In the genomic region with DNA sequence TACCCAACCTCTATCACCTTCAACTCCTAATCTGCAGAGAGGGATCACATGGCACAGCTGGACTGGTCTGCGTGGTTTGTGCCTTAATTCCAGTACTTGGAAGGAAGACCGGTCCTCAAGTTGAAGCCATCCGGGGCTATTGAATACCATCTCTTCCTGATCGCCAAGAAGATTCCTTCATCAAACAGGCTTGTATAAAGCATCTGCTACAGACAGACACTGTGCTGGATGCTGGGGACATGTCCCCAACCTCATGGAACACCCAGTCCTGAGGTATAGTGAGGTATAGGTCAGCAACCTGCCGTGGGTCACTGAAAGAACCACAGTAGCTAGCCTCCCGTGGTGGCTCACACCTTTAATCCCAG, we compare ENCODE assay signal across 18 mouse cellular contexts. TPM values are rescaled to one million over a fixed set of nuclear protein-coding genes. Genes with fewer than 3 reads are reported as not detected.
DNase-seq lines count a peak whose midpoint lies in the region; ATAC-seq lines count a peak whose summit lies in the region.
"Had no signal": no experiment of that assay in that cellular context is flagged by ENCODE, and none has a peak within 500 bp of the region (broad histone marks: within the 10 kb centered on the region; RNA-seq: fewer than 3 reads in every experiment).

No protein-coding gene starts in this region.

- peak overlapping the region; percentile 43; the same call in 1 of the 2 replicates for H3K4me2 ChIP-seq in hindbrain, embryonic 12.5 days (replicated peaks)
- H3K4me2 ChIP-seq in hindbrain, embryonic 16.5 days (ENCODE audit: low read length) = no peak overlapping the region
- H3K4me2 ChIP-seq in neural tube, embryonic 12.5 days (replicated peaks) = peak overlapping the region; percentile 50; the same call in 1 of the 2 replicates
- peak overlapping the region; percentile 51 for H3K4me2 ChIP-seq in intestine, embryonic 16.5 days (ENCODE audit: low read depth, low read length)

- no peak for DNase-seq in heart, embryonic 10.5 days (ENCODE audit: low spot score)
- DNase-seq in heart, postnatal 10 days = no peak
- no peak for DNase-seq in neural tube, embryonic 10.5 days (ENCODE audit: extremely low spot score, low spot score)
- DNase-seq: B cell, adult 2 months; cerebellum, adult 8-10 months; liver, postnatal 0 days; thymus, postnatal 25 days had no signal

- peaks cover 8% of the 10 kb centered on the region for H3K4me1 ChIP-seq in heart, embryonic 10.5 days
- peaks cover 7% of the 10 kb centered on the region for H3K4me1 ChIP-seq in hindbrain, embryonic 12.5 days
- peaks cover 2% of the 10 kb centered on the region; the same call in 1 of the 2 replicates for H3K4me1 ChIP-seq in hindbrain, embryonic 16.5 days (ENCODE audit: control insufficient read depth, insufficient read depth, low read depth, low read length)
- H3K4me1 ChIP-seq in neural tube, embryonic 12.5 days = peaks cover 9% of the 10 kb centered on the region; the same call in 1 of the 2 replicates
- no peaks in the 10 kb centered on the region for H3K4me1 ChIP-seq in intestine, embryonic 16.5 days (ENCODE audit: control insufficient read depth, insufficient read depth, low read length)
- H3K4me1 ChIP-seq: megakaryocyte, embryonic 14.5 days had no signal

- WGBS in heart, embryonic 10.5 days = 74% methylated on average over 6 of the region's 6 CpGs
- 71% methylated on average over 6 of the region's 6 CpGs for WGBS in hindbrain, embryonic 12.5 days
- 81% methylated on average over 6 of the region's 6 CpGs for WGBS in hindbrain, embryonic 16.5 days
- 70% methylated on average over 6 of the region's 6 CpGs for WGBS in neural tube, embryonic 12.5 days
- WGBS in intestine, embryonic 16.5 days = 83% methylated on average over 6 of the region's 6 CpGs

- no peaks in the 10 kb centered on the region for H3K9me3 ChIP-seq in heart, embryonic 10.5 days
- peaks cover 4% of the 10 kb centered on the region; the same call in 1 of the 2 replicates for H3K9me3 ChIP-seq in hindbrain, embryonic 12.5 days (replicated peaks)
- H3K9me3 ChIP-seq in hindbrain, embryonic 16.5 days (ENCODE audit: control insufficient read depth, low read length) = no peaks in the 10 kb centered on the region
- no peaks in the 10 kb centered on the region for H3K9me3 ChIP-seq in neural tube, embryonic 12.5 days
- no peaks in the 10 kb centered on the region for H3K9me3 ChIP-seq in intestine, embryonic 16.5 days (ENCODE audit: control insufficient read depth, low read length)
- H3K9me3 ChIP-seq: embryonic facial prominence, embryonic 12.5 days; forebrain, embryonic 15.5 days; midbrain, embryonic 15.5 days had no signal

- no peak overlapping the region for H3K9ac ChIP-seq in hindbrain, embryonic 12.5 days
- H3K9ac ChIP-seq in hindbrain, embryonic 16.5 days (ENCODE audit: low read depth, low read length) = no peak overlapping the region
- H3K9ac ChIP-seq in neural tube, embryonic 12.5 days = no peak overlapping the region
- no peak overlapping the region for H3K9ac ChIP-seq in intestine, embryonic 16.5 days (ENCODE audit: low read depth, low read length)
- H3K9ac ChIP-seq: forebrain, embryonic 15.5 days; hindbrain, embryonic 13.5 days; liver, postnatal 0 days; midbrain, embryonic 15.5 days had no signal

- no peak overlapping the region for H3K4me3 ChIP-seq in heart, embryonic 10.5 days
- no peak overlapping the region for H3K4me3 ChIP-seq in hindbrain, embryonic 12.5 days
- H3K4me3 ChIP-seq in hindbrain, embryonic 16.5 days (ENCODE audit: low read length) = no peak overlapping the region
- H3K4me3 ChIP-seq in neural tube, embryonic 12.5 days = no peak overlapping the region
- H3K4me3 ChIP-seq in intestine, embryonic 16.5 days (ENCODE audit: low read length) = no peak overlapping the region
- H3K4me3 ChIP-seq: embryonic facial prominence, embryonic 12.5 days; forebrain, embryonic 15.5 days; megakaryocyte, embryonic 14.5 days; midbrain, embryonic 15.5 days had no signal

- peak overlapping the region; percentile 69; the same call in 1 of the 2 replicates for H3K27ac ChIP-seq in heart, embryonic 10.5 days
- H3K27ac ChIP-seq in hindbrain, embryonic 12.5 days = no peak overlapping the region
- H3K27ac ChIP-seq in hindbrain, embryonic 16.5 days (ENCODE audit: low read depth, low read length) = no peak overlapping the region
- H3K27ac ChIP-seq in neural tube, embryonic 12.5 days = no peak overlapping the region
- H3K27ac ChIP-seq in intestine, embryonic 16.5 days (ENCODE audit: low read length) = no peak overlapping the region
- H3K27ac ChIP-seq: embryonic facial prominence, embryonic 12.5 days; forebrain, embryonic 15.5 days; hindbrain, embryonic 13.5 days; midbrain, embryonic 15.5 days had no signal

- H3K27me3 ChIP-seq in heart, embryonic 10.5 days (ENCODE audit: insufficient read depth, poor library complexity, severe bottlenecking) = no peaks in the 10 kb centered on the region
- no peaks in the 10 kb centered on the region for H3K27me3 ChIP-seq in hindbrain, embryonic 12.5 days
- no peaks in the 10 kb centered on the region for H3K27me3 ChIP-seq in hindbrain, embryonic 16.5 days (replicated peaks; ENCODE audit: control insufficient read depth, insufficient read depth, low read length)
- H3K27me3 ChIP-seq in neural tube, embryonic 12.5 days (replicated peaks) = no peaks in the 10 kb centered on the region
- H3K27me3 ChIP-seq in intestine, embryonic 16.5 days (replicated peaks; ENCODE audit: control insufficient read depth, insufficient read depth, low read length) = no peaks in the 10 kb centered on the region
- H3K27me3 ChIP-seq: embryonic facial prominence, embryonic 12.5 days; forebrain, embryonic 15.5 days; hindbrain, embryonic 13.5 days; midbrain, embryonic 15.5 days had no signal

- intact Hi-C loops in heart, postnatal 10 days (cut with DNase I) = loop anchor here (2.0 kb wide), 1 partner anchor 23 kb away; no protein-coding TSS in a partner anchor

- no peak; the same call in 1 of the 2 replicates for ATAC-seq in hindbrain, embryonic 12.5 days (ENCODE audit: low FRiP score)
- ATAC-seq in hindbrain, embryonic 16.5 days = no peak
- no peak for ATAC-seq in neural tube, embryonic 12.5 days (ENCODE audit: low FRiP score, low read depth)
- ATAC-seq in intestine, embryonic 16.5 days = no peak
- ATAC-seq in inflammation-experienced regulatory T-cells, adult 6 months = no peak
- ATAC-seq: forebrain, embryonic 15.5 days; liver, postnatal 0 days had no signal

- no peaks in the 10 kb centered on the region for H3K36me3 ChIP-seq in heart, embryonic 10.5 days
- H3K36me3 ChIP-seq in hindbrain, embryonic 12.5 days = no peaks in the 10 kb centered on the region
- no peaks in the 10 kb centered on the region for H3K36me3 ChIP-seq in hindbrain, embryonic 16.5 days (ENCODE audit: control insufficient read depth, insufficient read depth, low read length)
- no peaks in the 10 kb centered on the region for H3K36me3 ChIP-seq in neural tube, embryonic 12.5 days
- H3K36me3 ChIP-seq in intestine, embryonic 16.5 days (ENCODE audit: control insufficient read depth, insufficient read depth, low read length) = no peaks in the 10 kb centered on the region
- H3K36me3 ChIP-seq: embryonic facial prominence, embryonic 12.5 days; forebrain, embryonic 15.5 days; hindbrain, embryonic 13.5 days; midbrain, embryonic 15.5 days had no signal

RNA-seq across cellular contexts. Expression of a gene that starts 34.4 kb away (rescaled TPM):
- 1.9 and 7.2 TPM in 2 replicates for polyA plus RNA-seq in heart, embryonic 10.5 days (2016; fragmentation: Nextera tagmentation; extraction: Ambion mirVana)
- total RNA-seq in heart, postnatal 10 days (2021) = 10 to 100 TPM; 44.1 to 53.6 TPM
- 8.8 and 9.9 TPM in 2 replicates for polyA plus RNA-seq in hindbrain, embryonic 12.5 days (2016; fragmentation: Nextera tagmentation; extraction: Ambion mirVana)
- 1.3 TPM in 2 replicates for polyA plus RNA-seq in hindbrain, embryonic 16.5 days (2015; fragmentation: Nextera tagmentation; extraction: Ambion mirVana)
- 22.6 and 26.3 TPM in 2 replicates for polyA plus RNA-seq in neural tube, embryonic 12.5 days (2016; fragmentation: Nextera tagmentation; extraction: Ambion mirVana)
- 6.5 and 7.5 TPM in 2 replicates for polyA plus RNA-seq in intestine, embryonic 16.5 days (2015; fragmentation: Nextera tagmentation; extraction: Ambion mirVana)
- polyA plus RNA-seq in inflammation-experienced regulatory T-cells, adult 6 months (2017; shearing (Covaris generic)) = not detected
- total RNA-seq: liver, adult 2 months had no signal
- polyA plus RNA-seq: liver, adult 2 months had no signal

RNA-seq across cellular contexts. Expression of a gene that starts 48.9 kb away (rescaled TPM):
- polyA plus RNA-seq in heart, embryonic 10.5 days (2016; fragmentation: Nextera tagmentation; extraction: Ambion mirVana) = 64.0 and 67.0 TPM in 2 replicates
- 100 to 1,000 TPM; 106 to 107 TPM for total RNA-seq in heart, postnatal 10 days (2021)
- polyA plus RNA-seq in hindbrain, embryonic 12.5 days (2016; fragmentation: Nextera tagmentation; extraction: Ambion mirVana) = 88.4 and 90.6 TPM in 2 replicates
- polyA plus RNA-seq in hindbrain, embryonic 16.5 days (2015; fragmentation: Nextera tagmentation; extraction: Ambion mirVana) = 91.0 and 93.6 TPM in 2 replicates
- polyA plus RNA-seq in neural tube, embryonic 12.5 days (2016; fragmentation: Nextera tagmentation; extraction: Ambion mirVana) = 87.0 and 118 TPM in 2 replicates
- polyA plus RNA-seq in intestine, embryonic 16.5 days (2015; fragmentation: Nextera tagmentation; extraction: Ambion mirVana) = 72.6 and 81.1 TPM in 2 replicates
- 10 to 100 TPM; 57.1 to 89.9 (median 83.2) TPM for polyA plus RNA-seq in inflammation-experienced regulatory T-cells, adult 6 months (2017; shearing (Covaris generic))
